Mouse (Mus musculus) B cell, adult 62 days (primary cell): Measurements from ENCODE around the gene Cmtr1. TPM values are rescaled to one million over a fixed set of nuclear protein-coding genes. Genes with fewer than 3 reads are reported as not detected.

ENCODE experiments used
- total RNA-seq: library from RNA; stranded (reverse); gene quantifications from 4 replicates; pipeline ENCODE4 v1.2.4, GENCODE M21; 2023

Gene Cmtr1
- 202 to 240 TPM (median 219 TPM) in 4 replicates for total RNA-seq

GRCm38 (mm10) chr17:29660076-29660761 is at the start of gene Cmtr1:
Gene Cmtr1 (plus strand): TSS chr17:29660595.

GRCm38 (mm10) chr17:29614115-29615023 is 46.0 kb upstream of the Cmtr1 start, which contains the start of the genes Rnf8 and Gm28043:
Gene Rnf8 (plus strand): TSS chr17:29614790.
Gene Gm28043 (plus strand): TSS chr17:29614876.

GRCm38 (mm10) chr17:29716732-29717445 is 56.5 kb downstream of the Cmtr1 start, which contains the start of gene Ccdc167:
Gene Ccdc167 (minus strand): TSS chr17:29717044.

Other genes with a start within 250 kb of the Cmtr1 start
- gene Pim1, start 169.8 kb upstream of the Cmtr1 start, total RNA-seq: 229 to 250 TPM (median 234 TPM) in 4 replicates
- gene Gm17657, start 111.0 kb upstream of the Cmtr1 start, total RNA-seq: not detected in 4 replicates
- gene Tbc1d22b, start 110.8 kb upstream of the Cmtr1 start, total RNA-seq: 20.6 to 25.1 TPM (median 23.4 TPM) in 4 replicates
- not detected in 4 replicates for gene Tmem217, start 108.2 kb upstream of the Cmtr1 start, total RNA-seq
- 50.9 to 58.7 TPM (median 55.2 TPM) in 4 replicates for gene Rnf8, start 45.8 kb upstream of the Cmtr1 start, total RNA-seq
- gene Gm28043, start 45.7 kb upstream of the Cmtr1 start, total RNA-seq: 18.6 to 24.5 TPM (median 20.7 TPM) in 4 replicates
- 14.3 to 17.1 TPM (median 14.9 TPM) in 4 replicates for gene Ccdc167, start 56.4 kb downstream of the Cmtr1 start, total RNA-seq